Mouse (Mus musculus): ENCODE data around the gene Srp68. TPM values are rescaled to one million over a fixed set of nuclear protein-coding genes. Genes with fewer than 3 reads are reported as not detected.

The Srp68 gene
- polyA plus RNA-seq, 1 experiment from 2014 or later: 53.0 TPM

- peak within 1 kb of the TSS; percentile 83 for H3K27ac ChIP-seq (replicated peaks)
- peak within 1 kb of the TSS; percentile 57 for H3K4me2 ChIP-seq (replicated peaks; ENCODE audit: low read depth)
- TF ChIP-seq CTCF (IDR thresholded peaks at IDR 0.05; ENCODE audit: low read depth) (no peak), EP300 (optimal IDR thresholded peaks at IDR 0.05) (peak; percentile 82)
- H3K27me3 ChIP-seq (ENCODE audit: control insufficient read depth, insufficient read depth, low read length): no peaks in the 10 kb centered on the region
- H3K9me3 ChIP-seq (ENCODE audit: control insufficient read depth, low read length): no peaks in the 10 kb centered on the region
- H3K4me3 ChIP-seq (ENCODE audit: low read depth, low read length): peak within 1 kb of the TSS; percentile 42
- ATAC-seq (ENCODE audit: low FRiP score, low TSS enrichment) (peak; percentile 96), DNase-seq (ENCODE audit: low spot score) (peak; percentile 98)
- no peaks in the 10 kb centered on the region for H3K4me1 ChIP-seq (replicated peaks; ENCODE audit: control insufficient read depth, insufficient read depth)
- peak within 1 kb of the TSS; percentile 64 for H3K9ac ChIP-seq (ENCODE audit: low read length)
- no peaks in the 10 kb centered on the region for H3K36me3 ChIP-seq (ENCODE audit: control insufficient read depth, insufficient read depth, low read length)
- 8% methylated on average over 31 of the region's 31 CpGs for WGBS
Measured at GRCm38 (mm10) chr11:116237742-116238395, 36.1 kb downstream of the Srp68 start, which contains the start of gene Evpl. Evpl (minus strand) TSS chr11:116238077.

DNA sequence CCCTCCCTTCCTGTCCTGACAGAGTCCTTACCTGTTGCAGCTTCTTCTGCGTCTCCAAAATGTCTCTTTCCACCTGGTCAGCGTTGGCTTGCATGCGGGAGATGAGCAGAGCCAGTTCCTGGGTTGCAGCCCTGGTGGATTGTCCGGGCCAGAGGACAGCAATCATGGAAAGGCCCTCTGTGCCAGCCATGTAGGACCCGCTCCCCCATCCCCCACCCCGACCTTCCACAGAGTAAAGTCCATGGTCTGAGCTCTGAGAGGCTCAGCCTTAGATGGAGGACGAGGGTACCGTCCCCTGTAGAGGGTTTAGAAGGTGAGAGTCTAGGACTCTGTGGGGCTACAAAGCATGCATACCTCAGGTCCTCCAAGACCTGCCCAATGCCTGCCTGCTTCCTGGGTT, 39.1 kb downstream of the Srp68 start:
- Histone ChIP-seq H3K4me2 (replicated peaks; ENCODE audit: low read depth) (no peak overlapping the region; the same call in 1 of the 2 replicates), H3K9ac (ENCODE audit: low read length) (no peak overlapping the region), H3K4me1 (replicated peaks; ENCODE audit: control insufficient read depth, insufficient read depth) (no peaks in the 10 kb centered on the region), H3K9me3 (ENCODE audit: control insufficient read depth, low read length) (no peaks in the 10 kb centered on the region), H3K4me3 (ENCODE audit: low read depth, low read length) (no peak overlapping the region), H3K27me3 (ENCODE audit: control insufficient read depth, insufficient read depth, low read length) (no peaks in the 10 kb centered on the region), H3K36me3 (ENCODE audit: control insufficient read depth, insufficient read depth, low read length) (no peaks in the 10 kb centered on the region), H3K27ac (replicated peaks) (no peak overlapping the region)
- TF ChIP-seq CTCF (IDR thresholded peaks at IDR 0.05; ENCODE audit: low read depth): no peak
- TF ChIP-seq EP300 (optimal IDR thresholded peaks at IDR 0.05): no peak
- no peak for ATAC-seq (ENCODE audit: low FRiP score, low TSS enrichment)
- no peak for DNase-seq (ENCODE audit: low spot score)
- 87% methylated on average over 8 of the region's 8 CpGs for WGBS

DNA sequence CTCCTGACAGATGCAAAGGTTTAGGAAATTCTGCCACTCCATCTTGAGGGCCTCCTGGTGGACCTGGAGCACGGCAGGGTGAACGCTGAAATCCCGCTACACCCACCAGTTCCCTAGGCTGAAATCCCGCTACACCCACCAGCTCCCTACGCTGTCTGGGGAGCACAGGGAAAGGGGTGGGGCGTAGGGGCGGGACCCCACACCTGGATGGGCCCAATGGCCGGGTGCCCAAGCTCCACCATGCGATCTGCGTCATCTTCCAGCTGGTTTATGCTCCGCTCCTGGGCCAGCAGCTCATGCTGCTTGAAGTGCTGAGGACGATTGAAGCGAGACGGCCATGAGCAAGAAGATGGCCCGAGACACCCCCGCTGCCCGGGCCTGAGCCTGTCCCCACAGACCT, 41.6 kb downstream of the Srp68 start:
- 52% methylated on average over 16 of the region's 17 CpGs for WGBS
- Histone ChIP-seq H3K4me3 (ENCODE audit: low read depth, low read length) (no peak overlapping the region), H3K36me3 (ENCODE audit: control insufficient read depth, insufficient read depth, low read length) (no peaks in the 10 kb centered on the region), H3K4me2 (replicated peaks; ENCODE audit: low read depth) (no peak overlapping the region), H3K9ac (ENCODE audit: low read length) (no peak overlapping the region), H3K4me1 (replicated peaks; ENCODE audit: control insufficient read depth, insufficient read depth) (no peaks in the 10 kb centered on the region), H3K27ac (replicated peaks) (no peak overlapping the region), H3K27me3 (ENCODE audit: control insufficient read depth, insufficient read depth, low read length) (no peaks in the 10 kb centered on the region), H3K9me3 (ENCODE audit: control insufficient read depth, low read length) (no peaks in the 10 kb centered on the region)
- TF ChIP-seq CTCF (IDR thresholded peaks at IDR 0.05; ENCODE audit: low read depth): no peak
- no peak for TF ChIP-seq EP300 (optimal IDR thresholded peaks at IDR 0.05)
- no peak for DNase-seq (ENCODE audit: low spot score)
- ATAC-seq (ENCODE audit: low FRiP score, low TSS enrichment): no peak

DNA sequence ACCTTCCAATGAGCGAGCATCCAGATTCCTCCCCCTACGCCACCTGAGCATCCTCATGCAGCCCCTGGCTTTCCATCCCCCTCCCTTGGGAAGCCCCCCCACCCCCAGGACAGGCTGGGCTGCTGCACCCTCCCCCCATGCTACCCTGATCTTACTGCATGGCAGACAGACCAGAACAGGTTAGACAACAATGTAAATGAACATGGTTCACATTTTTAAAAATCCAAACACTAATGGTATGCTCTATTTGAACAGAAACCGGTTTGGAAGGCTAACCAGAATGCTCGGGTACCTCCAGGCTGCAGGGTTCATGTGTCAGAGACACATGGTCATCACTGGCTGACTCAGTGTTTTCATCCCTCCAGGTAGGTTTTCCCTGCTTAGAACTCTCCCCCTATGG, 45.3 kb downstream of the Srp68 start:
- no peaks in the 10 kb centered on the region for H3K9me3 ChIP-seq (ENCODE audit: control insufficient read depth, low read length)
- H3K4me2 ChIP-seq (replicated peaks; ENCODE audit: low read depth): no peak overlapping the region
- TF ChIP-seq EP300 (optimal IDR thresholded peaks at IDR 0.05) (no peak), CTCF (IDR thresholded peaks at IDR 0.05; ENCODE audit: low read depth) (no peak)
- ATAC-seq (ENCODE audit: low FRiP score, low TSS enrichment): no peak
- no peak overlapping the region for H3K9ac ChIP-seq (ENCODE audit: low read length)
- WGBS: 63% methylated on average over 4 of the region's 4 CpGs
- H3K4me1 ChIP-seq (replicated peaks; ENCODE audit: control insufficient read depth, insufficient read depth): no peaks in the 10 kb centered on the region
- H3K4me3 ChIP-seq (ENCODE audit: low read depth, low read length): no peak overlapping the region
- peak; percentile 18 for DNase-seq (ENCODE audit: low spot score)
- H3K27me3 ChIP-seq (ENCODE audit: control insufficient read depth, insufficient read depth, low read length): no peaks in the 10 kb centered on the region
- H3K27ac ChIP-seq (replicated peaks): peak overlapping the region; percentile 30; the same call in 1 of the 2 replicates
- no peaks in the 10 kb centered on the region for H3K36me3 ChIP-seq (ENCODE audit: control insufficient read depth, insufficient read depth, low read length)

DNA sequence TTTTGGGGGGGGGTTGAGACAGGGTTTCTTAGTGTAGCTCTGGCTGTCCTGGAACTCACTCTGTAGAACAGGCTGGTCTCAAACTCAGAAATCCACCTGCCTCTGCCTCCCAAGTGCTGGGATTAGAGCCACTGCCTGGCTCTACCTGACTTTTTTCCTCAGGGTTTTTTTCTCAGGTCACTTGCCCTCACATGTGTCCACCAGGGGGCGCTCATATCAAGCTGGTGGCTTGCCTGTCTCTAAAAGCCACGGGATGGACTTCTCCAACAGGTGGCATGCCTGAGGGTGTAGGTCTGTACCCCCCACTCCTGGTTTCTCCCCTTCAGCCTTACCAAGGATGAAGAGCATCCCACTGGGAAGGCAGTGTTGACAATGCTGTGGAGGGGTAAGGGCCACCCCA, 47.6 kb downstream of the Srp68 start:
- peak; percentile 92 for TF ChIP-seq CTCF (IDR thresholded peaks at IDR 0.05; ENCODE audit: low read depth)
- TF ChIP-seq EP300 (optimal IDR thresholded peaks at IDR 0.05): no peak
- no peaks in the 10 kb centered on the region for H3K9me3 ChIP-seq (ENCODE audit: control insufficient read depth, low read length)
- H3K4me2 ChIP-seq (replicated peaks; ENCODE audit: low read depth): no peak overlapping the region
- no peaks in the 10 kb centered on the region for H3K27me3 ChIP-seq (ENCODE audit: control insufficient read depth, insufficient read depth, low read length)
- no peak overlapping the region for H3K27ac ChIP-seq (replicated peaks)
- H3K9ac ChIP-seq (ENCODE audit: low read length): no peak overlapping the region
- H3K4me1 ChIP-seq (replicated peaks; ENCODE audit: control insufficient read depth, insufficient read depth): no peaks in the 10 kb centered on the region
- ATAC-seq (ENCODE audit: low FRiP score, low TSS enrichment): peak; percentile 36; the same call in 1 of the 2 replicates
- no peaks in the 10 kb centered on the region for H3K36me3 ChIP-seq (ENCODE audit: control insufficient read depth, insufficient read depth, low read length)
- no peak overlapping the region for H3K4me3 ChIP-seq (ENCODE audit: low read depth, low read length)
- peak; percentile 91 for DNase-seq (ENCODE audit: low spot score)
- WGBS: 0% methylated on average over 2 of the region's 2 CpGs

- no peak for DNase-seq (ENCODE audit: low spot score)
- TF ChIP-seq EP300 (optimal IDR thresholded peaks at IDR 0.05): no peak
- TF ChIP-seq CTCF (IDR thresholded peaks at IDR 0.05; ENCODE audit: low read depth): no peak
- Histone ChIP-seq H3K27me3 (ENCODE audit: control insufficient read depth, insufficient read depth, low read length) (no peaks in the 10 kb centered on the region), H3K9ac (ENCODE audit: low read length) (peak overlapping the region; percentile 43; the same call in 1 of the 2 replicates), H3K4me1 (replicated peaks; ENCODE audit: control insufficient read depth, insufficient read depth) (peaks cover 12% of the 10 kb centered on the region; the same call in 1 of the 2 replicates), H3K4me3 (ENCODE audit: low read depth, low read length) (peak overlapping the region; percentile 29), H3K9me3 (ENCODE audit: control insufficient read depth, low read length) (no peaks in the 10 kb centered on the region), H3K27ac (replicated peaks) (0 out of 2 replicates have a peak overlapping the region, but pooled peaks have one; percentile 13), H3K4me2 (replicated peaks; ENCODE audit: low read depth) (peak overlapping the region; percentile 57), H3K36me3 (ENCODE audit: control insufficient read depth, insufficient read depth, low read length) (no peaks in the 10 kb centered on the region)
- WGBS: 43% methylated on average over 23 of the region's 23 CpGs
- ATAC-seq (ENCODE audit: low FRiP score, low TSS enrichment): no peak
Measured at GRCm38 (mm10) chr11:116222740-116223059, 51.3 kb downstream of the Srp68 start.

Data from stomach, postnatal 0 days (tissue).